Mouse (Mus musculus): ENCODE results near the gene Xlr3a.
"Not testable (repeated sequence)": the region's sequence is repeated elsewhere in the genome, so short reads cannot be mapped to it uniquely, and the experiment has no call there.

Xlr3a gene

GRCm38 (mm10) chrX:73096941-73097508 is at the start of gene Xlr3a:
Gene Xlr3a, minus strand, starts transcription at chrX:73097095.
- not testable (repeated sequence) for DNase-seq (ENCODE audit: low spot score in 2 of 2)

DNA sequence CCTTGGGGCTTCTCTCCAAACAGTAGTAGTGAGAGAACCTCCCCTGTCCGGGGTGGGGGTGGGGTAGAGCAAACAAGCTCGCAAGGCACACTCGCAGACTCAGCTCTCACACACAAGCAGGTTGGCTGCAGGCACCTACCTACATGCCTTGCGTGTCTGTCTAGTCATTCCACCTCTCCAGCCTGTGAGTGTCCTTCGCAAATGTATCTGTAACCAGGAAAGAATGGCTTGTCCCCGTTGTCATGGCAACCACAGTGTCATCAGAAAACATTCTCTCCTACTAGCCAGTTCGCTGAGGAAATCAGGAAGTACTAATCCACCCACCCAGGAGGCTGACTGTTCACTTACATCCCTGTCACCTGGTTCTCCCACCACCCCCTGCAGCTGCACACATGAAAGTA is 46.3 kb upstream of the Xlr3a start:
- not testable (repeated sequence) for DNase-seq (ENCODE audit: low spot score in 2 of 2)

DNA sequence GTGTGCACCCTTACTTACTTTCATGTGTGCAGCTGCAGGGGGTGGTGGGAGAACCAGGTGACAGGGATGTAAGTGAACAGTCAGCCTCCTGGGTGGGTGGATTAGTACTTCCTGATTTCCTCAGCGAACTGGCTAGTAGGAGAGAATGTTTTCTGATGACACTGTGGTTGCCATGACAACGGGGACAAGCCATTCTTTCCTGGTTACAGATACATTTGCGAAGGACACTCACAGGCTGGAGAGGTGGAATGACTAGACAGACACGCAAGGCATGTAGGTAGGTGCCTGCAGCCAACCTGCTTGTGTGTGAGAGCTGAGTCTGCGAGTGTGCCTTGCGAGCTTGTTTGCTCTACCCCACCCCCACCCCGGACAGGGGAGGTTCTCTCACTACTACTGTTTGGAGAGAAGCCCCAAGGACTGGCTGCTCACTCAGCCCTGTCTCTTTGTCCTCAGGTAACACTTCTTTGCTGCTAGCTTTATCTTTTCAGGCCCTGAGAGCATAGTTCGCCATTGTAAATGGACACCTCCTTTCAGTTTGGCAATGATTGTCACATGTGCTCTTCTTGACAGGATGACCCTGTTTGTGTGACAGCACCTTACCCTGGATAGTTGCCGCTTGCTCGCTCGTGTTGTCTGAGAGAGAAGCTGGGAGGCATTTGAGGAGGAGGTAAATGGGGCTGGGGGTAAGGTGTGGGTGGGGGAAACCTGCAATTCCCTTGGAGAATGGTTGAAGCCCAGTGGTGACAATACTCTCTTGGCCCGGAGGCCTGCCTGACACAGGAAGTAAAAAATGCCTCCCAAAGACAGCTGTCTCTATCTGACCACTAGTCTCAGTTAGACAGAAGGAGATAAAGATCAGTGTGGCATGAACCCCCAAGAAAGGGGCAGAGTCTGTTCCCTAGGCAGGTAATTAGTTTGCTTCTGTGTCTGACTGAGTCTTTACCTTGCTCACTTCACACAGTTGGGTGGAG is 26.2 kb upstream of the Xlr3a start:
- DNase-seq (ENCODE audit: low spot score in 2 of 2) = not testable (repeated sequence)

DNA sequence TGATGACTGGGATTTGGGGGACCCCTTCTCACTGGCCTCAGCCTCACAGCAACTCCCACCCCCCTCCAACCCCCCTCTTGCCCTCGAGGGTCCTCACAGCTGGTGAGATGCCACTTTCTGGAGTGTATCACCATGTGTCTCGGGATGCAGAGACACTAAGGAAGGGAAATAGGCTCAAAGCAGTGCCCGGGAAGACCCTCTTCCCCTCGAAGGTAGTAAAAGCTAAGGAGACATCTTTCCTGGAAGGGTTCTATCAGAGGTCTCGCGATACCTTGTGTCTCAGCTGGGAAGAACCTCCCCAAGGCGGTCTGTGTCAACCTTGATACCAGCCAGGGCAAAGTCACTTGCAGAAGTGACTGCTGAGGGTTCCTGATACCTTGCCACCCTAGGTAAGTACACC is 19.9 kb upstream of the Xlr3a start, which contains the start of gene Gm14685:
Gm14685 (plus strand) TSS at position 301 of the 400 bp plus-strand sequence.
- DNase-seq (ENCODE audit: low spot score in 2 of 2) = not testable (repeated sequence)

GRCm38 (mm10) chrX:73082267-73083055 is 14.4 kb downstream of the Xlr3a start, which contains the start of gene Xlr4a:
Gene Xlr4a, minus strand, starts transcription at chrX:73082478.
- not testable (repeated sequence) for DNase-seq (ENCODE audit: low spot score in 2 of 2)

DNA sequence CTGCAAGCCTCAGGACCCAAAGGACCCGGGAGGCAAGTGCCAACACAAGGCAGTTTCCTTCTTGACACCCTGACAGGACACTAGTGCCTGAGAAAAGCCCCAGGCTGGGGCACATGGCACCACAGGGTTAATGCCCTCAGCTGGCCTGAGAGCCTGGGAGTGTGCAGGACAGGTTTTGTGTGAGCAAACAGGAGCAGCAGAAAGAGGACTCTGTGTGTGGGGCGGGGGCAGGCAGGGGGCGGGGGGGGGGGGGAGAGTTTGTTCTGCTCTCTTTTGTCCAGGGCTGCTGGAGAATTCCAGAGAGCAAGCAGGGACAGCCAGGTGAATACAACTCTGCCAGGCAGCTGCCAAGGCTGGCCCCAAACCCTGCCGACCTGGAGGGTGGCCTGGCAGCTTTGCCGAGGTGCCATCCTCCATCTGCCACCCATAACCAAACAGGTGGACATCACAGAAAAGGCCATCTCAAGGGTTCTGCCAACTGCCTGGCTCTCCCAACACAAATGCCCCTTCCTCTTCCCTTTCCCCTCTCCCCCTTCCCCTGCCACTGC is 30.1 kb downstream of the Xlr3a start:
- not testable (repeated sequence) for DNase-seq (ENCODE audit: low spot score in 2 of 2)

- no peak for DNase-seq (ENCODE audit: low spot score in 2 of 2)
Measured at GRCm38 (mm10) chrX:73064415-73064793, 32.5 kb downstream of the Xlr3a start, which contains the start of gene Pnma3. Gene Pnma3, plus strand, starts transcription at chrX:73064787.

DNA sequence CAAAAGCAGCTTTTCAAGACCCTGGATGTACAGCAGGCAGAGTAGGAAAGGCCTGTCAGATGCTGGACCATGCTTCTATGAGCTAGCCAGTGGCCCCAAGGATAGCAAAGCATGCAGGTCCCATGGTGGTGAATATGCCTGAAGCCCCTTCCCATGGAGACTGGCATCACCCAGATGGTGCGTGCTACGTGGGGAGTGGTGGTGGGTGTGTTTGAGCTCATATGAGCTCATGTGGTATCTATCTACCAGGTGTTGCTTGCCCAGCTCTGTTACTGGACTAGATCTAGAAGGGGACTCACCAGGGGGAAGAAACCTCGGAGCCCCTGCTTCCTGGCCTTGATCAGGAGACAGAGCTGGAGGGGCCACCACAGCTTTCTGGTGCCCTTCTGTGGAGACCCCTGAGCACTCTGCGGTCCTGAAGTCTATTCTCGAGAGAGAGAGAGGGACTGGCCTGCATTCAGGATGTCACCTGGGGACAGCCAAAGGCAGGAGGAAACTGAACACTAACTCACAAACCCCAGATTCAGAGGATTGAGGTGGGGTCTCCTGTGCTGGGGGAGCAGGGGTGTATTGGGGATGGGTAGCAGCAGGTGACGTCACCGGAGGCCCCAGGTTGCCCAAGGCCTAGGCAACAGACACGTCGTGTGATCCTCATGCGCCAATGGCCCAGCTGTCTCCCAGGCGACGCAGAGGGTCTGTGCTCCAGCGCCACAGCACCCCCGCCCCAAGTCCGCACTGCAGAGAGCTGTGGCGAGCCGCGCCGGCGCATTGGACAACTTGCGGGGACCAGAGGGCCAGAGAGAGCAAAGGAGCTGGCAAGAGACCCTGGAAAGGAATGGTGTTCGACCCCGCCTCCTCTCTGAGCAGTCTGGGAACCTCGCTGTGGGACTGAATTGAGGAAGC is 33.1 kb downstream of the Xlr3a start:
- DNase-seq (ENCODE audit: low spot score in 2 of 2) = peak; percentile 32 to 37

DNA sequence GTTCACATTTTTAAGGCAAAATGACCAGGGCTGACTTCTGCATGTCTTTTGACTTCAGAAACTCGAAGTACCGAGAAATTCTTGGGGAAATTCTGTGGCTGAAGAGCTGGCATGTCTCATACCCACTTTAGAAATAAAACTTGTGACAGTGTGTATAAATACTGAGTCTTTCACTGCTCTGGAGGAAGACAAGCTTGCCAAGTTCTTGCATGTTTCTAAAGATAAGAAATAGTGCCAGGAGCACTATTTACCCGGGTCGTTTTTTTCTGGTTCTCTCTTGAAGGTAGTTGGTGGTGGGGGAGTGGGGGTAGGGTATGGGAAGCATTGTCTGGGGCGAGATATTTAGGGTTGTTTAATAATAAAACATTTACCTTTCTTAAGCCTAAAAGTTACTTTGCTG is 34.6 kb downstream of the Xlr3a start:
- no peak for DNase-seq (ENCODE audit: low spot score in 2 of 2)

DNA sequence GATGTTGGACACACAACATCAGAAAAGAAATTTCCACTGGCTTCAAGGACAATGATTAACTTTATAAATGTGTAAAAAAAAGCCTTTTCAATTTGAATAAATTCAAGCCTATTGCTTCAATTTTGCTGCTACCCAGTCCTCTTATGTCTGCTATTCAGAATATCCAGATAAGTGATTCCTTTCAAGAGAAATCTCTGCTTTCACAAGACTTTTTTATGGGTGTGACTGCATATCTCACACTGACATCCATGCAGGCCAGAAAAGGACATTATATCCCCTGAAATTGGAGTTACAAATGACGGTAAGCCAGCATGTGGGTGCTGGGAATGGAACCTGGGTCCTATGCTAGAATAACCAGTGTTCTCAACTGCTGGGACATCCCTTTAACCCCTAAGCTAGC is 35.4 kb downstream of the Xlr3a start:
- no peak for DNase-seq (ENCODE audit: low spot score in 2 of 2)

- peak; percentile 84 to 91 for DNase-seq (ENCODE audit: low spot score in 2 of 2)
Measured at GRCm38 (mm10) chrX:73053860-73054563, 42.9 kb downstream of the Xlr3a start.

DNA sequence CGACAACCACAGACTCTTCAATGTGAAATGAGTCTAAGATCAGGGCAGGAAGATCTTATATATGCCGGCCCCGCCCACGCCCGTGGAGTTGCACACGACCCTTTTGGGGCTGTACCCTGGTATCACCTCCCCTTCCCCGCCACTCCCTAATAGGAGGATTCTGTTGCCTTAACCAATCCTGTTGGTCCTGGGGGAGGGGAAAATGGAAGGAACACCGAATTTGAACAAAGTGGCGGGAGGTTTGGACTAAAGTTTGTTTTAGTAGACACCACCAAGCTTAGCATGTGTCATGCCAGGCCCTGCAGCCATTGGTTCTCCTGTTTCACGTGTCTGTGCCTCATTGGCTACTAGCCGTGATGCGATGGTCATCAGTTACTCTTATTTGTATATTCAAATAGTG is 57.2 kb downstream of the Xlr3a start:
- DNase-seq (ENCODE audit: low spot score in 2 of 2) = no peak

GRCm38 (mm10) chrX:73038831-73039230 is 58.1 kb downstream of the Xlr3a start:
- DNase-seq (ENCODE audit: low spot score in 2 of 2) = no peak

- DNase-seq (ENCODE audit: low spot score in 2 of 2) = no peak
Measured at GRCm38 (mm10) chrX:73037003-73037402, 59.9 kb downstream of the Xlr3a start, which contains the start of gene Pnma5. Gene Pnma5, minus strand, starts transcription at chrX:73037103.

Measured in frontal cortex, postnatal 10 days (tissue).